Mouse (Mus musculus): ENCODE results near the gene Bach2.
A peak's percentile ranks its signal among the peaks of the same experiment; 100 is the strongest.

The Bach2 gene

DNA sequence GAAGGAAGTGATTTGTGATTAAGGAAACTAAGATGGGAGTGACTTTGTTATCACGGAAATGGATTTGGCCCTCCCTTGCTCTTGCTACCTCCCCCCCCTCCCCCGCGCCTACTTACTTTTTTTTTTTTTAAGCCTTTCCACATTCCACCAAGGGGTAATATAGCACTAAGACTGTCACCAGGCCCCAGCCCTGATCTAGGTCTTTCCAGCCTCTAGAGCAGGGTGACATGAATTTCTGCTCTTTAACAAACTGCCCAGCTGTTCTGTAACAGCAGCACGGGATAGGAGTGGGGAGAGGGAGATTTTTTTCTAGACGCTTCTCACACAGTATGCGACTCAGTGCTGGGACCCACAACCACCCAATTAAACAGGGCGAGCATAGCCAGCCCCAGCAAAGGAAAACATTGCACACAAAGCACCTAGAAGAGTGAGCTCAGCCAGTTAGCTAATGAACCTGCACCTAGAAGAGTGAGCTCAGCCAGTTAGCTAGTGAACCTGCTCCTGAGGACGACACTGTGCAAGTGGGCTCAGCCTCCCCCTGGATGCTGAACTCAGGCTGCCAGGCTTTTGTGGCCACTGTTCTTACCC, 10.5 kb upstream of the Bach2 start:
- DNase-seq: no peak

DNA sequence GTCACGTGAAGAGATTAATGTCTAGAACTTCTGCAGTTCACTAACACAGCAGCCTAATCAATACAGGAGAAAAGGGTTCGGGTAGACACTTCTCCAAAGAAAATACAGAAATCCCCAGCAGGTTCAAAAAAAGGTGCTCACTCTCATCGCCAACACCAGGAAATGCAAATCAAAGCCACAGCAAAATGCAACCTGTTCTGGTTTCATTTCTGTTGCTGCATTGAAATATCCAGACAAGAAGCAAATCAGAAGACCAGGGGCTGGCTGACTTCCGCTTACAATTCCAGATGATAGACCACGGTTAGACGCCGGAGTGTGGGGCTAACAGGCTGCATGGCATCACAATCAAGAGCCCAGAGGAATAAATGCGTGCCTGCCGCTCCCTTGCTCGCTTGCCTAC, 9.3 kb upstream of the Bach2 start:
- DNase-seq: no peak

DNA sequence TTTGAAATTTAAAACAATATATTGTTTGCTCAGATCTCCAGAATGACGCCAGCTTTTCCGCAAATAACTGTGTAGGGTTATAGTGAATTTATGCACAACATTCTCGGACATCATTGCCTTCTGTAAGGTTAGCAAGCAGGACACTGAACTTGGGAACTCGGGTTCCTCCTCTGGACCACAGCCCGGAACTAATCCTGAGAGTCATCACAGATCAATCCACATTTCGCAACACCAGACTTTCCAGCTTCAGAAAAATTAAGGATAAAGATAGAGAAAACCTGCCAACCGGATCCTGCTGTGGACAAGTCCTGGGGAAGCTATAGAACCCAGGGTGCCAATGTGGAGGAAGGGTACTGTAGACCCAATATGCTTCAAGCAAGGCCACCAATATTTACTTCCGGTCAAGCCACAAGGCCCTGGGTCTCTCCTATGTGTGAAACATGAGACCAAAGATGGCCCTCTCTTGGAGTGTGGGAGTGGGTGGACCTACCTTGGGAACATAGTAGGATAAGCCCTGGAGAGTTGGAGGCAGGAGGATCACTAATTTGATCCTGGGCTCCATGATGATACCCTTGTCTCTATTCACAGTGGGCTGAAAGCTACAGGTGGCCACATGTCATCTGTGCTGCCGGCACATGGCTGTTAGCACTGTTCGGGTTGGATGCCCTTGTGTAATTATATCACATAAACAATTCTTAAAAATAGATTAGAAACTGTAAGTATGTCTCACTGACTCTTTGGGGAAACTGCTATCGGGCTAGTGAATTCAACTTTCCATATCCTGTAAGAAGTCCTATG, 7.1 kb upstream of the Bach2 start:
- no peak for DNase-seq

DNA sequence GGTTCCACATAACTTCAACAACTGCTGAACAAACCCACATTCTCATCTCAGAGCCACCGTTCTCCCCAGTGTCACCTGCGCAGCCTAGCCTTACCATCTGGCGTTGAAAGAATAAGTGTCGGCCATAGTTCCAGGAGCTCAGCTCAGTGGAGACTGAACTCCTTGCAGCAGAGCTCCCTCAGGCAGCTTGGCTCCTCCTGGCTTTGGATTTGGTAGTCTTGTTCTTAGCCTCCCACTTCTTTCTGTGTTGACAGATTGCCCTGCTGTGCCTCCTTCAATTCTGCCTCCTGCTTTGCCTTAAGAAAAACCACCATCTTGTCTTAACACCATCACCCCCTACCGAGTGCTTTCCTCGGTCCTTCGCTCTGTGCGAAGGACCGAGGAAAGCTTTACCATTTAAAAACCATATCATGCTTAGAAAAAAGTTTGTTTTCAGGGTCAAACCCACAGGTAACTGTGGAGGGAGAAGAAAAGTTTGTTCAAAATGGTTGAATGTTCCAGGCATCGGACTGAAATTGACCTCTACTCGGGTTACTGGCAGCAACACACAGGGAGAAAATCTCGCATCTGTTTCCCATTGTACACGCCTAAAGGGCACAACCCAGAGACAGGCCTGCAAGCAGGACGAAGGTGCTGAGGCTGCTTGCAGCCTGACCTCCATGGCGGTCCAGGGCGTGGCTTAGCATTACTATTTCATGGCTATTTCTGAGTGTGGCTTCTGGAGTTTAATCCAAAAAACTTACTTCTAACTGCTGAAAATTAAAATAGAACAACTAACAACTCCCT, 2.5 kb upstream of the Bach2 start:
- no peak for DNase-seq

DNA sequence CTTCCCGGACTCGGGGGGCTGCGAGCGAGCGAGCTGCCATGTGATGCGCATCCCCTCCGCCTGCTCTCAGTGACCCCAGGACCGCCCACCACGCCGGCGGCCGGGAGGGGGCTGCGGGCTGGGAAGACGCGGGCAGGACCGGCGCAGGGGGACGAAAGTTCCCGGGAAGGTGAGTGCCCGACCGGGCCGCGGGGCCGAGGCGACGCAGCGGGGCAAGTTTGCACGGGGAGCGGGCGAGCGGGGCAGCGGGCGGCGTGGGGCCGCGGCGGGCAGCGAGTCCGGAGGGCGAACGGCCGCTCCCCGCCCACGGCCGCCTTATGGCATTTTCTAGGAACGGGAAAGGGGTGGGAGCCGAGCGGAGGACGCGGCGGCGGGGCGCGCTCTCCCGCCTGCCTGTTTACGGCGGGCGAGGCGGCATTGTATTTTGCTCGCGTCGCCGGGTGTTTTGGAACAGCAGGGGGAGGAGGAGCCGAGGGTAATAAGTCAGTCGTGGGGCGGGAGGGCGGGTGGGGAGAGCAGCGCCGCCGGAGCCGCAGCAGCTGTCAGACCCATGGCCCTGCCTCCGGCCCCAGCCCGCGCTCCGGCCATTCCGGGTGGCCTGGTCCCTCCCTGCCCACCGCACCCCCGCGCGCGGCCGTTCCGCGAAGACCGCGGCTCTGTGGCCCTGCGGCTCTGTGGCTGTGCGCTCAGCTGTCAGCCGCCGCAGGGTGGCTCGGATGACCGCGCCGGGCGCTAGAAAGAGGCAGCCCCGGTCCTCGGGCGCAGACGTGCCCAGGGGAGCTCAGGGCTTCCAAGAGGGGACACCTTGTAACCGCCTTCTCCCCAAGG, 531 bp downstream of the Bach2 start:
- DNase-seq: peak; percentile 60

DNA sequence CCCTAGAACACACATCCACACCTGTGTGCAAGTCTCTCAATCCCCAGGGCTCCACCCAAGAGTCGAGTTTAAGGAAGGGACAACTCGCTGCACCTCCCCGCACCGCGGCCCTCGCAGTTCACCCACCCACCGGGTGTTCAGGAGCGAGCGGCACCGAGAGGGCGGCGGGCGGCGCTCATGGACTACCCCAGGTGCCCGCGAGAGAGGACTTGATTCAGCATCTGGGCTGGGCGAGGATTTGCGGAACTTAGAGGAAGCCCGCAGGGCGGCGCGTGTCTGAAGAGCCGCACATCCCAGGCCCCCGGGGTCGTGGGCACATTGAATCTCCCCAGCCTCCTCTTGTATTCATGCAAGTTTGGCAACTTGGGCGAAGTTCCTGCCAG, 1.1 kb downstream of the Bach2 start:
- peak; percentile 57 for DNase-seq

DNA sequence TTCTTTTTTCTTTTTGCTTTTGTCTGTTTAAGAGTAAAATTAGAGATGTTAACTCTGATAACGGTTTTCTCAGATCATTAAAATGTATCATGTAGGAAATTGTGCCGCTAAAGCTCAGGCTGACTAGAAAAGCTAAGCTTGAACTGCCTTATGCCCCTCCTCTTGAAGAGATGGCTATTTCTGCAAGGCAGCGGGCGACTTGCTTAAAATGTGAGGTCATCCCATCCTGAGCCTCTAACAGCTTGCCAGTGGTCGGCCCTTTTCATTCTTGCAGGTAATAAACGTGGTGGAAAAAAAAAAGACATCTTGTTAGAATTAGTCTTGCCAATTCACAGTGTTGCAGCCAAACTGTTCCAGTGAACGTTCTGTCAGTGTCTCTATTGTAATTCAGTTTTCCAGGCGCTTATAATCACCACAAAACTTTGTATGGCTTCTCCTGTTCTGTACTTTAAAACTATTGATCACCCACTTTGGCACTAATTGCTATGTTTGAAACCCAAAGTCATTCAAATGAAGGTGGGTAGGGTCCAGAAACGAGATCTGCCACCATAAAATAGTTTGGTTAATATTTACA, 1.9 kb downstream of the Bach2 start:
- DNase-seq: no peak

DNA sequence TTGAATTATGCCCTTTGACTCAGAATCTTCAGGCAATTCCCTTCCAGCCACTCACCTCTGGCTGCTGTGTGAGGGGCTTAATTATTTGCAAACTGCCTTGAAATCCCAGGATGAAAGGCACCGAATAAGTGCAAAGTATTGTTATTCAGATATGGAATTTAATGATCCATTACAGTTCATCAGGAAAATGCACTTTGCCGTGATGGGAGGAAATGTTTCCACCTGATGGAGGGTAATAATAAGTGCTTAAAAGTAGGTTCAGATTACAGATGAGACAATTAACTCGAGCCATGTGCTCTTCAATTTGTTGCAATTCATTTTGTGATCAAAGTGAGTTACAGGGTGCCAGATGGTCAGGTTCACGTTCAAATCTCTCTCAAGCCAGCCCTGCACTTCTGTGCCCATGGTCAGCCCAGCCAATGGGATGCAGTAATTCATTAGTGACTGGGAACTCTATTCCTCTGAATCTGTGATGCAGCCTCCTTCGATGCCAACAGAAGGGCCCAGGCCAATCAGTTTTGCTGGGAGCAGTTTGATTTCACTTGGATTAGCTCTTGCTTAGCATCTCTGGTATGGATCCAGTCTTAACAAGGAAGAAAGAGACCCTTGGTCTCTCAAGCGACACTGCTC, 2.9 kb downstream of the Bach2 start:
- DNase-seq: no peak

DNA sequence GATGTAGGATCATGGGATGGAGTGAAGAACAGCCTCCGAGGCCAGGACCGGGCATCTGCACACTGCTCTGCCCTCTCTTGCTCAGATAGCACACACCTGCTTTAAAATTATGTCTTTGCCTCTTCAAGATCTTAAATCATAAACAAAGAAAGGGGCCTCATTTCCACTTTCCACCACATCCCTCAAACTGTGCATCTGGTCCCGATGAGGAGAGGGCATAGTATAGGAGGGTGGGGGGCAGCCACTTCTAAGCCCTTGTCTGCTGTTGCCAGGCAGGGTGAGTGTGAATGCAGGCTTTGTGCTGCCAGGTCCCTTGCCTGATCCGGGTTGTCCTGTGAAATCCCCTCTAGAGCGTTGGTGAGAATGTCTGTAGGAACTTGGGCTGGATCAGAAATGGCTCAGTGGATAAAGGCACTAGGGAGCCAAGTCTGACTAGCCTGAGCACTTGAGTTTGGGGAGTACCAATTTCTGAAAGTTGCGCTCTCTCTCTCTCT, 3.6 kb downstream of the Bach2 start:
- DNase-seq: no peak

DNA sequence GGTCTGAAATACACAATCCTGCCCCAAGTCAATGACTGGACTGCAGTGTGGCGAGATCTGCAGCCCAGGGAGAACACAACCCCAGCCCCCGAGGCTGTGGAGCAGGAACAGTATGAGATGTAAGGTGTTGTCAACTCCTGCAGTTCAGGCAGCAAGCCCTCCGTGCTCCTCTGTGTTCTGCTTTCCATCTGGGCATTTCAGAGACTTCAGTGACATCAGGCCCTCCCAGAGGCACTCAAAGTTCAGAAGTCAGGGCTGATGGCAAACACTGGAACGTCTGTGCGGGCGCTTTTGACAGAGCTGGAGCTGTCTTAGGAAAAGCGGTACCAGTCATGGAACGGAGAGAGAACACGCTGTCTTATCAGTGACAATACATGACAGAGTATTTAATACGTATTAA, 4.9 kb downstream of the Bach2 start:
- no peak for DNase-seq

DNA sequence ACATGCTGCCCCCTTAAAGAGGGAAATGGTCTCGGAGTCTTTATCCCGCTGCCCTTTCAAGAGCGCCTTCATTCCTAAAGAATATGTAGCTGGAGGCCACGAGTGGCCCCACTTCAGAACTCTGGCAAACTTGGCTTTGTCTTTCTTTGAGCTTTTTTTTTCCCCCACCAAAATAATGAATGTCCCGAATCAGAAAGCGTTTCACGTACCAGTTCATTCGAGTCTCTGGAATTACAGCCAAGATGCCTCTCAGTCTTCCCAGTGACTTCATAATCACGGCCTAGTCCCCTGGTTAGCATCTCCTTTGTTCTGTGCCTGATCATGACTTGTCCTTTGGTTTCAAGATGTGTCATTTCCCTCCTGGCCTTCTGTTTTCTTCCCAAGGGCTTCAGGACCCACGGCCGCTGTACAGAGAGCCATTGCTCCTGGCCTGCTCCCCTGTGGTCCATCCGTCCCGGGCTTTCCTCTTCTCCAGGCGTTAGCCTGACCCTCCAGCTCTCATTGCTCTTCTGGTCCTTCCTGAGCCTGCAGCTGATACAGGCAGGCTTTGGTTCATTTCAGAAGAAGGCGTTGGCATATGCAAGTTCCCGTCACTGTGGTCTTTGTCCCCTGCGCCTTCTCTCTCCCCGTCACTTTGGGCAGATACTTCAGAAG, 5.6 kb downstream of the Bach2 start:
- no peak for DNase-seq

DNA sequence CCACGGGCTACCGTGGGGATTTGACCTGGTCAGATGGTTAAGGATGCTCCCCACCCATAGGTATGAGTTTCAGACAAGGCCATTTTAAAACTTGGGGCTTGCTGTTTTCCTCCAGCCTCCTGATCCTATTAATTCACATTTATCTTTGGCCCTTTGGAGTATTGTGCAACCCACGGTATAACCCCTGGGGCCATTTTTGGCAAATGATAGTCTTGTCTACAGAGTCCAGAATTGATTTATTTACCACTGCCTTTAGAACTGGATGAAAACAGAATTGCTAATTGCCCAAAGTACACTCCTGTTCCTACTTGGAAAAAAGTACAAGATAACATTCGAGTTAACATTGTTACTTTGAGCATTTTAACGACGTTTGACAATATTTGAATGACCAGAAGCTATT, 7.0 kb downstream of the Bach2 start:
- DNase-seq: no peak

DNA sequence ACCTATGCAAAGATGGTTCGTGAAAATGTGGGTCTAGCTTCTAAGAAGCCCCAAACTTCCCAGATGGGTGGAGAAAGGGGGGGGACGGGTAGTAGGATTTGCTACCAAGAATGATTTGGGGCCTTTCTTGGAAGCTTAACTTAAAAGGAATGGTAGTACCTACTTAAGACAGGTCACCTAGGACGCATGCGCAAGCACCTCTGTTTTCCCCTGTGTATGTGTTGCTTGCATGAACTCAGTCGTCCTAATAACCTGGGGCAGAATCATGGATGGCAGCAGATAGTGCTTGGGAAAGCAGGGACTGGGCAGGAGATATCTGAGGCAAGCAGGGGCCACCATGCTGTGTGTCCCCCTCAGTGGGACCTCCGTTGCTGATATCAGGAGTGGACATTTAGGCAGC, 7.4 kb downstream of the Bach2 start:
- no peak for DNase-seq

DNA sequence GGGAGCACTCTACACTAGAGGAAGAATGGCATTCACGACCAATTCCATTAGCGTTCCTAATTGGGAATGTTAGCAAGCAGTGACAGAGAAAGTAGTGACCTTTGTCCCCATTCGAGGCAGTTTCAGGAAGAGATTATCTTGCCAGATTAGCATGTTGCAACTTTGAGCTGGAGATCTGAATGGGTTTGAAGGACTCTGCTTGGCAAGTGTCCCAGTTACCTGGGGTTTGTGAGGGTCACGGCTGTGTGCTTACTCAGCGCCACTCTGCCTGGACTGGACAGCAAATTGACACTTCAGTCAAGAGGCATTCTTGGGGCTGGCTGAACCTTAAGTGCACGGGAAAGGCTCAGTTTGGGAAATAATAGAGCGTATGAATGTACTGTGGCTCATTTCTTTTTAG, 8.2 kb downstream of the Bach2 start:
- peak; percentile 48 for DNase-seq

DNA sequence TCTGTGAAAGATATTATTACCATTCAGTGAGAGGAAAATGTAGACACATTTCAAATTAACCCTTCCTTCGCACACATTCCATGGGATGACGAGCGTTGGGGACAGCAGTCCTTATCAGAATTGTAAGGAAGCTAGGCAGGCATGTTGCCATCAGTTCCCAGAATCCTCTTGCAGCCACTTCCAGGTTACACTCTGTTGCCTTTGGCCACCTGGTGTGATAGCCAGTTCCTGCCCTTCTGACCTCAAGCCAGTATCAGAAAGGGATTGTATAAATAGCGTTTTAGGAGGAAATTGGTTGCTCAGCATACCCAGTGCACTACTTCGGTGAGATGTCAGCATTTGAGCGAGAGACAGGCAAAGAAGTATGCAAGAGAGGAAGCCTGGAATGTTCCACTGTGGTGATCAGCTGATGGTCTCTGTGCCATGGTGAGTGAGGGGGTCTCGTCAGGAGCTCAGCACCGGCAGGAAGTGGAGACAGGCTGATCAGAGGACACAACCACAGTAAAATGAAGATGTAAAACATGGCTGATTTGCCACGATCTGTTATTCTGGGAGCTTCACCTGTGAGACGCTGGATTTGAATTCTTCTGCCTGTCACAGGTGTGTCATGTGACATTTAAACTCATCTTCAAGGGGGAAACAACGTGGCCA, 9.0 kb downstream of the Bach2 start:
- no peak for DNase-seq

DNA sequence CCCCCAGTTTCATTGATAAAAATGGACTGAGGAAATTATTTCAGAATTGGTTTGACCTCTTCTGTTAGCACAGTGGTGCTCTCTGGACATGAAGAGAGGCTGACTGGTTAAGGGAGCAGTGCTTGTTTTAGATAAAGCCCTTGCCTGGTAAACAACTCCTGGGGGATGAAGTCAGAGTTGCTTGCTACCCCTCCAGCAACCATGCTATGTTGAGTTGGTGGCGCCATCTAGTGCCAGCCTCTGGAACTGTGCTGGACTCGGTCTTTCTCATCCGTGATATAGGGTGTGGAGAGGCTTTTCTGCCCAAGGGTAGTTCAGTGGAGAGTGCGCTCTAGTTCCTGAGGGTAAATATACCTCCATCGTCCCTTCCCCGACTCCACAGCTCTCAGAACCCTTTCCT, 9.6 kb downstream of the Bach2 start:
- DNase-seq: peak; percentile 86

DNA sequence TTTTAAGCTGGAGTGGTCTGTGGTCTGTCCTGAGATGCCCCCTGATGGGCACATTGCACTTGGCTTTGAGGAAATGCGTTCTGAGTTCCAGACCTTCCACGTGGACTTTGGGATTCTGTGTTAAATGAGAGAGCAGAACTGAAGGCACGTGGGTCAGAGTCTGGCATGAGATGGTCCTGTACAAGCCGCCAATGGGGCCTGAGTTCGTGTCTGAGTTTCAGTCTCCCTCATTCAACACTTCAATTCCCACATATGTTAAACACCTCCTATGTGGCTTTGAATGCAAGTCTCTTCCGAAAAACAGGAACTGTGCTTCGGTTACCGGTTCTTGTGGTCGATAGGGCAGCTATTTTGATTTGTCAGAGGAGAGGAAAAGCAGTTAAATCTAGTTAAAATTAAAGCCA, 10.4 kb downstream of the Bach2 start:
- no peak for DNase-seq

DNA sequence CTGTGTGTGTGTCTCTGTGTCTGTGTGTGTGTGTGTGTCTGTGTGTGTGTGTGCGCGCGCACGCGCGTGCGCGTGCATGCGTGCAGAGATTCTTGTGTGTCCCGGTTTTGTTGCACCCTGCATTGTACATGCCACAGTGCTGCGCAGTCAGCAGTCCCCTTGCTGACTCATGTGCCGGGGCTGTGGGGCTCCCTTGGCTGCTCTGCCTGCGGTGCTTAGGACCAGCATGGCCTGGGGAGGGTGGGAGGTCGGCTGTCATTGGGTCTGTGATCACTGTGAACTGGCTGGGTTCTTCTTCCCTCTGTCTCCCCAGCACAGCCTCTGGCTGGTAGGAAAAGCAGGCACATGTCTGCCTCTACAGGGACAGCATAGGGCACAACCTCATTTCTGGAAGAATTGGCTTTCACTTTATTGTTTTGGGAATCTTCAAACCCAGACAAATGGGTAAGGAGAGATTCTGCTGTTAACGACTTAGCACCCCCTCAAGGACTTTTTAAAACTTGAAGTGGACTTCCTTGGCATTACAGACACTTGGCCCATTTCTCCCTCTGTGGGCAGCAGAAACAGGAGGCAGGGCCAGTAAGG, 11.2 kb downstream of the Bach2 start:
- DNase-seq: peak; percentile 57

DNA sequence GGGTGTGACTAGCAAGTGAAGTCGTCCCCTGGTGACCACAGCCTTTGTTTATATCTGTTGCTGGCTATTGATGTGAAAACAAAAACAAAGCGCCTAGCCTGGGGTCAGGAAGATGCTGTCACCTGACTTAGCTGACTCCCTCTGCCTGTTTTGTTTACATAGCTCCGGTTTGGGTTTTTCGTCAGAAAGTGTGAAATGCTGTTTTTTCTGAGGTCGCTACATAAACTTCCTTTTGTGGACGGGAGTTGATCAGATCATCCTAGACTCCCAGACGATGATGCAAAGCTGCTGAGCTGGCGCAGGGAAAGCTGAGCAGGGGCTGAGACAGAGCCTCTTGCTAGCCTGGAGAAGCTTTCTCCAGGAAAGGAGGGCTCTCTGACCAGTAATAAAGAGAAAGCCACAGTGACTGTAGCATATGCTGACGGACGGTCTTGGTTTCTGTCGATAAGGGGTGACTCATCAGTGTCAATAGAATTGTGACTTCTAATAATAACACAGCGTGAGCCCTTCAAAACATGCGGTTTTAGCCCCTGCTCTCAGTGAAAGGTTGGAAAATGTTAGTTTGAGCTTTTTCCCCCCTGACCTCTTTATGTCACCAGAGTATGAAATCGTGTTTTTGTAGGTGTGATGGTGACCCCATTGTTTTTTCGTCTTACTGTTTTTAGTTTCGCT, 11.9 kb downstream of the Bach2 start:
- DNase-seq: peak; percentile 30

DNA sequence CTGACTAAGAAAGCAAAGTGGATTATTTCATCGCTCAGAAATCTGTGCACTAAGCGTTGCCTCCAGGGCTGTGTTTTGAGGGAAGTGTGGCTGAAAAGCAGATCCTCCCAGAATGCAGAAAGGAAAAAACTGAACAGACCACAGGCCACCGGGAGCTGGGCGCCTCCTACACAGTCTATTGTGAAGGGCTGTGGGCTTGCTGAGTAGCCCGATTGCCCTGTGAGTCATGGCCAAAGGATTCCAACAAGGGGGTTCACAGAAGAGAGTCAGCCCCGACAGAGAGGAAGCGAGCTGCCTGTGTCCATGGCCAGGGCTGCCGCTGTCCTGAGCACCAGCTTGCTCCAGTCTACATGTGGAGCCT, 12.4 kb downstream of the Bach2 start:
- DNase-seq: peak; percentile 33

Measured in liver (tissue).